Mouse (Mus musculus): ENCODE results near the gene Tbc1d19.

Tbc1d19 gene

DNA sequence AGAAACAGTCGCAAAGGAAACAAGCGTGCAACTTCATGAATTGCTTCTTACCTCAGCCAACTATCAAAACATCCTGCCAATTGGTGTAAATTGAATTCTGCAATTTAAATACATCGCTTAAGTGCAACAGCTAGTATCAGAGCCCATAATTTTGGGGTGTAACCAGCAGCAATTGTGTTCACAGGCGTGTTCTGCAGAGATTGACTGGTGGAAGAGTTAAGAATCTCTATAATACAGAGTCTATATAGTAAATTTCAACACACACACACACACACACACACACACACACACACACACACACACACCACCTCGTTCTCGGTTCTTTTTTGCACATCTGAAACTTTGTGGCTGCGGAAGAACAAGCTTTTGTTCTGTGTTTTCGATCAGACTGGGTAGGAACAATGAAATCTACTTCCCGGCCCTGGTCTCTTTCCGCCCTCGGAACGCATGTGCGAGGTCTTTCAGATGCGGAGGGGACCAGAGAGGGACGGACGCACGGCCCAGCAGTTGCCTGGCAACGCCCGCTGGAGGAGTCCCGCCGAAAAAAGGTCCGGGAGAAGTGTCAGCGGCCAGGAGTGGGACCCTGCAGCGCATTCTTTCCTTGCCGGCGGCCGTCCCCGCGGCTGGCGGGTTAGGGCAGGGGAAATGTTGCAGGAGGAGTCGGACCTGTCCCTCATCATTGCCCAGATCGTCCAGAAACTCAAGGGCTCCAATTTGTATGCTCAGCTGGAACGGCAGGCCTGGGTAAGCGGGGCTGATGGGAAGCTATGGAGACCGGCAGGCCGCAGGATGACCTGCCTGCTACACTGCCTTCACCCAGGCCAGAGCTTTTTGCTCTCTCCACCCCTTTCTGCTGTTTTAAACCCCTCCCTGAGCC, at the start of gene Tbc1d19:
TSS of gene Tbc1d19 (plus strand) at position 492 of the 877 bp plus-strand sequence.
- DNase-seq (ENCODE audit: extremely low spot score, low read depth, low spot score): peak; percentile 56

DNA sequence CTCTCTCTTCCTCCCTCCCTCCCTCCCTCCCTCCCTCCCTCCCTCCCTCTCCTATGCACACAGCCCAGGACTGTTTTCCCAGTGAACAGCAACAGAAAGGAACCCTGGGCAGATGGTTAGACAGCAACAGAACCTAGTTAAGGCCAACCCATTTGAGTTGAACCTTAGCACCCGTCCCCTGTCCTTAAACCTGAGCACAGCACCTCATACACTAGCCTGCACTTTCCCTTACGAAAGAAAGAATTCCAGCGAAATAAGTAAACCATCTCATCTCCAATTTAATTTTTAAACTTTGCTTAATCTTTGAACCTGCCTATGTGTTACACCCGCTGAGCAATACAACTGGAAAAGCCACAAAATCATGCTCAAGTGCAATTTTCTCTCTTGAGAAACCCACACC, 49.5 kb upstream of the Tbc1d19 start:
- no peak for DNase-seq (ENCODE audit: extremely low spot score, low read depth, low spot score)

DNA sequence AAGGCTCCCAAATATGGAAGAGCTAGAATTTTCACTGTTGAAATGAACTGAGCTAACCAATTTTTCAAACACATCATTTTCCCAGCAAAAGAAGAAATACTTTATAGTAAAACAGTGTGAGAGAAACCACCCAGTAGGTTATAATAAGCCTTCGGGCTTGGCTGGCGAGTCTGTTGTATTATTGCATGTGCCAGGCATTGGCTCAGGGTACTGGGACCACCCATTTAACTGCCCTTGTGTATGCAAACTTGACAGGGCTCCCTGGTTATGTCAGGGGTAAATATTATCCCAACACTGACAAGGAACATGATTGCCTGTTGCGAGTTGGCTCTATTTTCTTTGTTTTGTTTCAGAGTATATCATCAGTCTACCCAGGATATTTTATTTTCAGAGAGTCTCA, 48.5 kb upstream of the Tbc1d19 start:
- DNase-seq (ENCODE audit: extremely low spot score, low read depth, low spot score): no peak

DNA sequence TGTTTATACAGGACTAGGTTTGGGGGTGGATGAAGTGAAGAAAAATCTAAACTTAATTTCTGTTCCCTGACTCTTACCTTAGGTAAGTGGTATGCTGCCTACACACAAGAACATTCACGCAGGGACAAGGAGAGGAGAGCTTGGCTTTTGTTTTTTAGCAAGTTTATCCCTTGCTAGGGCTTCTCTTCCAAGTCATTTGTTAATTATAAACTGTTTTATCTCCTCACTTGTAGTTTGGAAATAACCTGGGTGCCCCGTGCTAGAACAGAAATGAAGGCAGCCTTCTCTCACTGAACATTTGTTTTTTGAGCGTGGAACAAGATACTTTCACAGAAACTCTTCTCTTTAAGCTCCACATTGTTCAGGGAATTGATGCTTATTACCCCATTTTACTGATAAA, 48.1 kb upstream of the Tbc1d19 start:
- no peak for DNase-seq (ENCODE audit: extremely low spot score, low read depth, low spot score)

DNA sequence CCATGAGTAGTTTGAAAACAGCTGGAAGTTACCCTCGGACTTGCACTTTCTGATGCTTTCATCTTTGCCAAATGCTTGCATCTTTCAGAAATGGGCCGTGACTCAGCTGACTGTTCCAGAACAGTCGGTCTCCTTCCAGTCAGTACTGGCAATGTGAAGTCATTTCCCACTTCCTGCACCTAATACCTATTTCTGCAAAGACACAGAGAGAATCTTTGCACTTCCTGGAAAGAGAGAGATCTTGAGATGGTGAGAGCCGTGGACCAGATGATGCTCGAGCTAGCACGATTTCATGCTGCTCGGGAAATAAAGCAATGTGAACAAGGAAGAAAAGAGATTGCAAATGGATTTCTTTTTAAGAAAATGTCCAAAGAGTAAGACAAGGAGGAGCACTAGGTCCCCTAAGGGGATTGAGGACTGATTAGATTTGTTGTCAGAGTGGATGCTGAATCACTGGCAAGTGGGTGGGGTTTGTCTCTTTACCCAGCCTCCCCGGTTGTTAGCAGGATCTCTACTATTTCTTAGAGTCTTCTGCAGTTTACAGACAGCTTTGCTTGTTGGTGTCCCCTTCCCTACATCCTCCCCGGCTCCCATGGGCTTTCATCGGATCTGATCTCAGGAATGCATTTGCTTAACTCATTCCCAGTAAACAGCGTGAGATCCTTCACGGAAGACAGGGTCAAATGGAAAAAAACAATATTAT, 24.4 kb upstream of the Tbc1d19 start:
- DNase-seq (ENCODE audit: extremely low spot score, low read depth, low spot score): no peak

DNA sequence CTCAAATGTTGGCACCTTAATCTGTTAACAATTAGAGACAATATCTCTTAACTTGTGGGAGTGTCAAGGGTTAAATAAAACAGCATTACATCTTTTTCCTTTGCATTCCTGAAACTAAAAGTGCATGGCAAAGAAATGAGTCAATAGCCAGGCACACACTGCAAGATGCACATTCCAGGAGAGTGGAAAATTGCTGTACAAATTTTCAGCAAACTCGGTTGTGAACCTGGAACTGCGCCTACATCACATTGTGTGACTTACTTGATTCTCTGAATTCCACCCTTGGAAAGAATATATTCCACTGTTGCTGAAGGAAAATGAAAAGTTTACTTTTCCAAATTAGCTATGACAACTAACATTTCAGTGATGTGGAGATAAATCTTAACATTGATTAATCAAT, 8.0 kb upstream of the Tbc1d19 start:
- no peak for DNase-seq (ENCODE audit: extremely low spot score, low read depth, low spot score)

DNA sequence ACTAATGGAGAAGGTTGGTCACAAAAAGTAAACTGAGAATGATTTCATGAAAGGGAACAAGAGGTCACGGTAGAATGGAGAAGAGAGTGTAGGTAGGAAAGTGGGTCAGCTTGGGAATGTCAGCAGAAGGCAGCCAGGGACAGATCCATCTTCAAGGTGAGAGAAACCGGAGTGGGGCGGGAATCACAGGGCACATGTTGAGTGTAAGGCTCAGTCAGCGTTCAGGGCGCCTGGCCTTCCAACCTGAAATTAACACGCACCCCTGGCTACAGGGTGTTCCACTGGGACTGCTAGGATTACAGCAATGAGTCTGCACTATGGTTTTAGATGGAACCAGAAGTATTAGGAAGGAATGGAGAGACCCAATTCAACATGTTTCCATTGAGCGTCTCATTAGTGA, 10.3 kb downstream of the Tbc1d19 start:
- DNase-seq (ENCODE audit: extremely low spot score, low read depth, low spot score): no peak

DNA sequence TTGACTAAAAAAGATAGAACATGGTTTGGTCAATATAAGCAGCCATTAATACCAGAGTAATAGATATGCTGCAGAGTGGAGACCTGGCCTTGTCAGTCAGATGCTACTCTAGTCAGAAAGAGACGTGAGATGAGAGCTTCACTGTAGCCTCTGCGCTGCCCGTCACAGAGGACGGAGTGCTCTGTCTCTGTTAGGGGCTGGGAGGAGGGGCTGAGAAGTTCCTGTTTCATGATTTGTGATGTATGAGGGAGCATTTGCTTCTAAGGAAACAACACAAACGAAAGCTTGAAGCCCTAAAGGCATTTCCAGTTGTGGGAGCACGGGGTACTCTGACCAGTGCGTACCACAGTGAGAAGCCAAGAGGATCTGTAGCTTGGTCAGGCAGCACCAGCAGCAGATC, 16.5 kb downstream of the Tbc1d19 start:
- DNase-seq (ENCODE audit: extremely low spot score, low read depth, low spot score): no peak

DNA sequence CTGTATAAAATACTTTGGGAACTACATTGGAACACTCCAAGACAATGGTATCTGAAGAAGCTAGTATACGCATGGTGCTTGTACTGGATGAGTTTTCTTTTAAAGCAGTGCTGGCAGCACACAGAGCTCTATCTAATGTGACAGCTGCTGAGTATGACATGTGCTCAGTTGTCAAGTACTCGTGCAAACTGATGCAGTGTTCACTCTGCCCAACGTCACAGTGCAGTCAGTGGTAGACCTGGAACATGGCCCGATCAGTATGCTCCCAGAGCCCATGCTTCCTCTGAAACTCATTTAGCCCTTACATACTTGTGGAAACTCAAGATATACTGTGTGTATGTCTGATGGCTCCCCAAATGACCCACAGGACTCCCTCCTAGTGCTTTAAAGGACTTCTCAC, 25.1 kb downstream of the Tbc1d19 start:
- DNase-seq (ENCODE audit: extremely low spot score, low read depth, low spot score): no peak

DNA sequence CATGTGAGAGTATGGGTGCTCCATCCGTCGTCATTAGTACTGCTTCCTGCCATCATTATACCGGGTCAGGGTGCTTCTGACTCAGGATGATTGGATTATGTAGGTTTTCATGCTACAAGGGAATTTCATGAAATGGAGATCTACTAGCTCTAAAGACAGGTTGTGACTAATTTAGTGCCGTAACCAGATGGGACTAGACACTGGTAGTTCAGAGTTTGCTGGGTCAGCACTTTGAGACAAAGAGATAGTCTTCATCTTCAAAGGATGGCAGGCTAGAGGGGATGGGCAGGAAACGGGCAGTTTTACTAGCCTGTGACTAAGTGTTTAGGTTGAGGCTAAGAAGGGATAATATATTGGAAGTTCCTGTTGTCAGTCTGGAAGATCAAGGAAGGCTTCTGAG, 31.9 kb downstream of the Tbc1d19 start:
- no peak for DNase-seq (ENCODE audit: extremely low spot score, low read depth, low spot score)

DNA sequence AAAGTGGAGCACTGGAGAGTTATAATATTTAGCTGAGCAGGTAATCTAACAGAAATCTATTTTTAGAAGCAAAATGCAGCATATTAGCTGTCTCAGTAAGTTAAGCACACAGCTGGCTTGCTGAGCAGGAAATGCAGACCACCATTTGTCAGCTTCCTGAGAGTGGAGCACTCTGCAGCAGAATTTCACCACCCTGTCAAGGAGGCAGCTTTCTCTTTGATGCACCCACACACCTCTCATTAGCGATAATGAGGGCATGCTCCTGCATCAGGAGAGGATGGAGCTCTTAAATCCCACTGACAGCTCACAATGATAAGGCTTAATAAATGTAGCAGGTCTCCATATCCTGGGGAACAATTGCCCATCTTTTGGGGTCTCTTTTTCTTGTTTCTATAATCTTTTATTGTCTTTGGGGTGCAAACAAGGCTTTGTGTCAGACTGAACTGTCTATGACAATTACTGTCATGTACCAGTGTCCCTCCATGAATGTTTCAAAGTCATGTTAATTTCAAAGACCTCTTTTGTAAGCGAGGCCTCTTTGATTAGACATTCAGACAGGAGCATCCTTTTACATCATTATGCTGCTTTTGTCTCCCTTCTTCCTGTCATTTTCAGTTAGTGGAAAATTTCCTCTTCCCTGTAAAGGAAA, 39.0 kb downstream of the Tbc1d19 start:
- no peak for DNase-seq (ENCODE audit: extremely low spot score, low read depth, low spot score)

DNA sequence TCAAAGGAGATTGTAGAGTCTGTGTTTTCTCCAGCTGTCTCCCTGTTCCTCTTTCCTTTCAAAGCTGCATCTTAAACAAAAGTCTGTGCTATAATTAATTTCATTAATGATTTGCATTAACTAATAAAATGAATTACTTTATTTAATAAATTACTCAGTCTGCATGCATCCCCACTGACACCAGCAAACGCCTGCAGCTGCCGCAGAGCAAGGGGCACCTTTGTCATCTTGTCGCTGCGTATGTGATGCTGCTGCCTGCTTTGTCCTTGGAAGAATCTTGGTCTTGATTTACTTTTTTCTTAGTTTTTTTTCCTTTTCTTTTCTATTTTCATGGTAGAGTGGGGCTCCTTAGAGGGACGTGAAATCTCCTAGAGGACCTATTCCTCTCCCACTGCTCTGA, 43.2 kb downstream of the Tbc1d19 start:
- no peak for DNase-seq (ENCODE audit: extremely low spot score, low read depth, low spot score)

DNA sequence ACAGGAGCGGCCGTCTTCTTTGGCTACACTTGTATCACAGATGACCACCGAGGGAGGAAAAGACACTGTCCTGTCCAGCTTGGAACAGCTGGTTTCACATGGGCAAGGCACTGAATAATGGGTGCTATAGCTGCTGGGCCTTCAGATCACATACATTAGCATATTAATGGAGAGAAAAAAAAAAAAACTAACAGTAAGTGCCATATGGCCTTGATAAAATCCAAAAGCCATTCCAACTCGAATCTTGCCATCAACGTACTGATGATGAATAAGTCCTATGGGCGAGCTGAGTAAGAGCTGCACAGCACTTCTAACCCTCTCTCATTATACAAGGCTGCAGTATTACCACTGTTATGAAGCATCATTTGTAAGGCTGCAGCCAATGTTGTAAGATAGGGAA, 45.2 kb downstream of the Tbc1d19 start:
- DNase-seq (ENCODE audit: extremely low spot score, low read depth, low spot score): no peak

DNA sequence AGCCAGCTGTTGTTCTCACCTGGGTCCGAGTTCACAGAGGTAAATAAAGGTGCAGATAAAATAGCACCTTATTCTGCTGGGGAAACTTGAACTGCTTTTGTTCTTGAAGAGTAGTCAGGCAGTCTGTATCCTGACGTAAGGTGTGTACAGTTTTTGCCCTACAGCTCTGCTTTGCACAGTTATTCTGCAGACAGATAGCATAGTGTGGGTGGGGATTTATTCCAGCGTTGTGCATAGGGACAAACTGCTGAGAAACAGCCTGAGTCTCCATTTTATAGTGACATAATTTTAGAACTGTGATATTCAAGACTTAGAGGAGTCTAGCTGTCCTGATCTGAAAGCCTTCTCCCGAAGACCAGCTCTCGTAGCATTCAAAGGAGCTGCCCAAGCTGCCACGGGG, 46.6 kb downstream of the Tbc1d19 start:
- DNase-seq (ENCODE audit: extremely low spot score, low read depth, low spot score): no peak

DNA sequence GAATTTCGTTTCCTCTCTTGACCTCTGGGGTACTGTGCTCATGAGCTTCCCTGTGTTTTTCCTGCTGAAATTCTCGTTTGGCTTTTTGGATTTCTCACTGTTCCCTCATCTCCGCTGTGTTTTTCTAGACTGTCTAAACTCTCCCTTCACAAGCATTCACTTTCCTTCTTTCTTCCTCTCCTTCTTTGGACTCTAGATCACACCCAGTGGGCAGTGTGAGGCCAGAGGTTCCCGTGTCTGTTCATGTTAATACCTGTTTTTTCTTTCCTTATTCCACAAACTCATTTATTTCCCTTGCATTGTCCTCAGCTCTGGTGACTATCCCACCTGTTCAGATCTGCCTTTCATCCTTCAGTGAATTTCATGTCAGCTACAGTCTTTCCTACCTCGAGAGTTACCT, 55.7 kb downstream of the Tbc1d19 start:
- no peak for DNase-seq (ENCODE audit: extremely low spot score, low read depth, low spot score)

DNA sequence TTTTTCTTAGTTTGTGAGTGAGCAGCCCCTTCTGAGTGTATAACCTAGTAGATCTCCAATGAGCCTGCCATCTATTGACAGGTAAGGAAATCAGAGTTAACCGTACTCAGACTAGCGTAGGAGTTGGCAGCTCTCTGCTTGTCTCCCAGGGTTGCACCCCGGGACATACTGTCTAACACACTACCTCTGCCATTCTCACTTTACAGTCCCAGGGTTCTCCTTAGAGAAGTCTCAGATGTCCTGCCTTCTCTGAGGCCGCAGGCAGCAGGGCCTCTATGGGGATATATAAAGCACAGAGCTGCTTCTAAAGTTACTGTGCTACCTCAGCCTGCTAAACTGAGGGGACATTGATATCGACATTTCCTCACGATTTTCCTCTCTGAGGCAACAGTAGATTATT, 56.6 kb downstream of the Tbc1d19 start:
- DNase-seq (ENCODE audit: extremely low spot score, low read depth, low spot score): no peak

DNA sequence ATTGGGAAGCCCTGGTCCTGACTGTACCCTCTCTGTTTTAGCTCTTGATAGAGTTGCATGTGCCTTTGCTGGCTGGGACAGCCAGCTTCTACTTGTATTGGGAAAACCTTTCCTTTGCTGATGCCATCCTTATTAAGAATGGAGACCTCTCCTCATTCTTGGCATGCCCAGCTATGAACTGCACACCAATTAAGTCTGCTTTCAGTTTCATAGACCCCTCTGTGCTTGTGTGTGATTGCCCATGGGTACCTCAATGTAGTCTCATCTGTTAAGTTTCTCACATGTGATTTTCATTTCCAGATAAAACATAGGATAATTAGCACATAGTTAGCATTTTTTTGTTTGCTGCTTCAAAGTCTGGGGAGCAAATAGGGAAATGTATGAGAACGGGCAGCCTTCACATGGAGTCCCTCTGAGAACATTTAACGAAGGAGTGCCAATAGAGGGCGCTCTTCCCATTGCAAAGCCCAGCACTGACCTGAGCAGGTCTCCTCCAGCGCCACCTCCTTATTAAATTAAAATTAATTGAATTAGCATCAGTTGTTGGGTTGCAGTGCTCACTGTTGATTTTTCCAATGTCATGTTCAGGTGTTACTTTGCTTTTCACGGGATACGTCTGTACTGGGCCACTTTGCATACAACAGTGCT, 62.4 kb downstream of the Tbc1d19 start:
- peak; percentile 28 for DNase-seq (ENCODE audit: extremely low spot score, low read depth, low spot score)

DNA sequence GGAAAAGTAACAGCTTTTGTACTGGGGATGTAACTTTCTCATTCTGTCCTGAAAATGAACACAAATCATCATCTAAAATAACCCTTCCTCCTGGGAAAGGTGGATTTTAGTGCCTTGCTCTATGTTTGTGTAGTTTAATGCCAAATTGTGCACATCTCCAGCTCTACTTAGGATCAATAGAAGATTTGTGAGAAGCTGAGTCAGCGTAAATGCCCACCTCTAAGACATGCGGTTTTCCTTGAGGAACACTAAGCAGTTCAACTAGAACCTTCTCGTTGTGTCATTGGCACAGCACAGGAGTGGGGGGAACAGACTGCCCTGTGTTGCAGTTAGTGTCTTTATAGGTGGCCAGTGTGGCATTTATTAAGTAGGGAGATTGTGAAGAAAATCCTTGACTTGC, 65.6 kb downstream of the Tbc1d19 start:
- DNase-seq (ENCODE audit: extremely low spot score, low read depth, low spot score): no peak

DNA sequence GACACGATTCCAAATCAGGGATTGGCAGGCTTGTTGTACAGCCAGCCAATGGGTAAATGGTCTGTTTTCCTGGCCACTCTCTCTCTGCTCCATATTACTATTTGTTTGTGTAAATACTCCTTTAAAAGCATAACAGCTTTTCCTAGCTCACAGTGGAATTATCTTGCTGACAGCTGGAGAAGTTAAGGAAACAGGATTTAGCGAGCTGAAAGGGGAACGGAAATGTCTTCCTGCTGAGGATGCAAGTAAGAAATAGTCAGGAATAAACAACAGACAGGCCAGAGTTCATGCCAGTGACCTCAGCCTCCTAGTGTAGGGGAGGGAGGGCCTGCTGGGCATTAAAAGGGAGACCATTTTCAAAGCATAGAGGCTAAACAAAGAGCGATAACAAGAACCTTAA, 71.3 kb downstream of the Tbc1d19 start:
- no peak for DNase-seq (ENCODE audit: extremely low spot score, low read depth, low spot score)

DNA sequence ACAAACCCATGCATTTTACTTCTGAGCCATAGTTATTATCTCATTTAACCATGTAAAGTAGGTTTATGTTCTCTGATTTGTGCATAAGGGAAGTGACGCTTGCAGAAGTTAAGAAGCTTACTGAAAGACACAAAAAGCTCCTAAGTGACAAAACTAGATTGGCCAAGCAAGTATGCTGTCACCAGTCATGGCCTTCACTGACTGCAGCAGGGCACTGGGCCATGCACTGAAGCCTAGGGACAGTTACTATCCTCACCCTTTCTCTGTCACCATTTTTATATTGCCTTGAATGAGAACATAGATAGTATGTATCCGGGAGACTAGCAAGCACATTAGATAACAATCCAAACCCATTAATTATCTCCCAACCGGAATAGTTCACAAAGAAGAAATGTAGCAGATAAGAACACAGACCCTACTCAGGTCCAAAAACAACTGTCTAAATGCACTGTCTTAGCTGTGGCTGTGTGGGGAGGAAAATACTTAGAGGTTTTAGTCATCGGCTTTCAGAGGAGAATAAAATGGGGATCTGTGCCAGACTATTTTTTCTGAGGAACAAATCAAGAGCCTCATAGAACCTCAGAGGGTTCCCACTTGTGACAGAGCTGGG, 72.1 kb downstream of the Tbc1d19 start:
- no peak for DNase-seq (ENCODE audit: extremely low spot score, low read depth, low spot score)

DNA sequence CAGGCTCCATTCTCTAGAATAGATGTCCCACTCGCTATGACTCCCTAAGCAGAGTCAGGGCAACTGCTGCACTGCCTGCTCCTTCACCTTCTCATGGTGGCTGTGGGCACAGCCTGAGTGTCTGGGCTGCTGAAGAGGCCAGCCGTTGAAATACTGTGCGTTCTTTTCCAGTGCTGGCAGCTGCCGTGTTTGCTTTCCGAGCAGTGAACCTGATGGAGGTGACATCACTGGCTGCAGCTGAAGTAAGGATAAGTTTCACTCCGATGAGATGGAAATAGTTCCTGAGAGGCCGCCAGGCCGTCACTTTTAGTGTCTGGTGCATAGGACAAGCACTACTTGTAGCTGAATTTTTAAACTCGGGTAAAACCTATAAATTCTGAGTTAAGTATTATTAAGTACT, 92.0 kb downstream of the Tbc1d19 start:
- DNase-seq (ENCODE audit: extremely low spot score, low read depth, low spot score): no peak
